Mouse (Mus musculus): Measurements from ENCODE around the gene Fbxw4. TPM values are rescaled to one million over a fixed set of nuclear protein-coding genes. Genes with fewer than 3 reads are reported as not detected.

Gene Fbxw4
- polyA plus RNA-seq, 1 experiment = 95.0 TPM

- Histone ChIP-seq H3K4me1 (ENCODE audit: control insufficient read depth, insufficient read depth, low read length) (no peaks in the 10 kb centered on the region), H3K4me3 (replicated peaks; ENCODE audit: extremely low read depth, low read depth, low read length) (no peak overlapping the region)
- DNase-seq = no peak
- WGBS = 67% methylated on average over 4 of the region's 4 CpGs
- no peak for TF ChIP-seq POLR2A (IDR thresholded peaks at IDR 0.05; ENCODE audit: borderline replicate concordance, extremely low read depth, low read depth, low read length)
These were observed 13.2 kb downstream of the Fbxw4 start for GRCm38 (mm10) chr19:45646866-45647265.

- Histone ChIP-seq H3K4me1 (ENCODE audit: control insufficient read depth, insufficient read depth, low read length) (no peaks in the 10 kb centered on the region), H3K4me3 (replicated peaks; ENCODE audit: extremely low read depth, low read depth, low read length) (no peak overlapping the region)
- TF ChIP-seq POLR2A (IDR thresholded peaks at IDR 0.05; ENCODE audit: borderline replicate concordance, extremely low read depth, low read depth, low read length) = no peak
- TF ChIP-seq CTCF (IDR thresholded peaks at IDR 0.05; ENCODE audit: insufficient read depth, low read length) = no peak
- no peak for DNase-seq
- 77% methylated on average over 7 of the region's 7 CpGs for WGBS
These were observed 19.4 kb downstream of the Fbxw4 start for GRCm38 (mm10) chr19:45640691-45641090.

- DNase-seq = no peak
- no peak overlapping the region for H3K4me3 ChIP-seq (replicated peaks; ENCODE audit: extremely low read depth, low read depth, low read length)
- WGBS = 59% methylated on average over 5 of the region's 5 CpGs
- TF ChIP-seq POLR2A (IDR thresholded peaks at IDR 0.05; ENCODE audit: borderline replicate concordance, extremely low read depth, low read depth, low read length) = no peak
- TF ChIP-seq CTCF (IDR thresholded peaks at IDR 0.05; ENCODE audit: insufficient read depth, low read length) = no peak
- H3K4me1 ChIP-seq (ENCODE audit: control insufficient read depth, insufficient read depth, low read length) = no peaks in the 10 kb centered on the region
These were observed 24.2 kb downstream of the Fbxw4 start for GRCm38 (mm10) chr19:45635960-45636359.

- Histone ChIP-seq H3K4me1 (ENCODE audit: control insufficient read depth, insufficient read depth, low read length) (no peaks in the 10 kb centered on the region), H3K4me3 (replicated peaks; ENCODE audit: extremely low read depth, low read depth, low read length) (no peak overlapping the region)
- DNase-seq = no peak
- 49% methylated on average over 3 of the region's 3 CpGs for WGBS
- TF ChIP-seq POLR2A (IDR thresholded peaks at IDR 0.05; ENCODE audit: borderline replicate concordance, extremely low read depth, low read depth, low read length) = no peak
- TF ChIP-seq CTCF (IDR thresholded peaks at IDR 0.05; ENCODE audit: insufficient read depth, low read length) = no peak
These were observed 28.5 kb downstream of the Fbxw4 start for GRCm38 (mm10) chr19:45631584-45631983.

- no peak for DNase-seq
- Histone ChIP-seq H3K4me1 (ENCODE audit: control insufficient read depth, insufficient read depth, low read length) (no peaks in the 10 kb centered on the region), H3K4me3 (replicated peaks; ENCODE audit: extremely low read depth, low read depth, low read length) (no peak overlapping the region)
- WGBS = 54% methylated on average over 5 of the region's 5 CpGs
- no peak for TF ChIP-seq POLR2A (IDR thresholded peaks at IDR 0.05; ENCODE audit: borderline replicate concordance, extremely low read depth, low read depth, low read length)
- no peak for TF ChIP-seq CTCF (IDR thresholded peaks at IDR 0.05; ENCODE audit: insufficient read depth, low read length)
These were observed 29.2 kb downstream of the Fbxw4 start for GRCm38 (mm10) chr19:45630953-45631352.

DNA sequence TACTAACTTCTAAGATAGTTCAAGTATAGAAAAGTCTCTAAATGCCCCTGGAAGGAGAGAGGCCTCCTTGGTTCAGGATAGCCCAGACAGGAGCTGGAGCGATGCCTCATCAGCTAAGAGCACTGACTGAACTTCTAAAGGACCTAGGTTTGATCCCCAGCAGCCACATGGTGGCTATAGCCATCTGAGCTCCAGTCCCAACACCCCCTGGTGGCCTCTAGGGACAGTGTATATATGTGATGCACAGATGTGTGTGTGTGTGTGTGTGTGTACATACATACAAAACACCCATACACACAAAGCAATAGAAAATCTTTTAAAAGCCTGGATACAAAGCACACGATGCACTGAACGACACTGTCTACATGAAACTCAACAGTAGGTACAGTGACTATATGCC lies 30.9 kb downstream of the Fbxw4 start:
- H3K4me3 ChIP-seq (replicated peaks; ENCODE audit: extremely low read depth, low read depth, low read length) = no peak overlapping the region
- no peak for DNase-seq
- H3K4me1 ChIP-seq (ENCODE audit: control insufficient read depth, insufficient read depth, low read length) = no peaks in the 10 kb centered on the region
- TF ChIP-seq CTCF (IDR thresholded peaks at IDR 0.05; ENCODE audit: insufficient read depth, low read length) (no peak), POLR2A (IDR thresholded peaks at IDR 0.05; ENCODE audit: borderline replicate concordance, extremely low read depth, low read depth, low read length) (no peak)
- 97% methylated on average over 3 of the region's 3 CpGs for WGBS

DNA sequence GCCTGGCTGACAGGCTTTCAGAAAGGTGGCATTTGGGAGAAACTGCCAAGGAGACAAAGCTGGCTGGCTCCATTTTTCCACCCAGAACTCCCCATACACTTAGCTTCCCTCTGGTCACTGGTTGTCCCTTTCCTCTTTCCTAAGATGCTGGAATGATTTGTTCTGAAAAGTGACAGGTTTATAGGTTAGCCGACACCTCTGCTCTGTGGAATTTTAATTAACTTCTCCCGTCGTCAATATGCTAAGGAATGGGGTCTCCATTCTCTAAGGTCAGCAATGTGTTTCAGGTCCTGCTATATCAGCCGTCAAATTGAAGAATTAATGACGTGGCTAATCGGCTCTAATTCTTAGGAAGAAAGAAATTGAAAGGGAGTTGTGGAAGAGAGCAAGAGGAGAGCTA lies 31.5 kb downstream of the Fbxw4 start:
- H3K4me3 ChIP-seq (replicated peaks; ENCODE audit: extremely low read depth, low read depth, low read length) = no peak overlapping the region
- TF ChIP-seq CTCF (IDR thresholded peaks at IDR 0.05; ENCODE audit: insufficient read depth, low read length) (no peak), POLR2A (IDR thresholded peaks at IDR 0.05; ENCODE audit: borderline replicate concordance, extremely low read depth, low read depth, low read length) (no peak)
- 77% methylated on average over 6 of the region's 6 CpGs for WGBS
- no peak for DNase-seq
- H3K4me1 ChIP-seq (ENCODE audit: control insufficient read depth, insufficient read depth, low read length) = no peaks in the 10 kb centered on the region

- DNase-seq = no peak
- no peak for TF ChIP-seq CTCF (IDR thresholded peaks at IDR 0.05; ENCODE audit: insufficient read depth, low read length)
- TF ChIP-seq POLR2A (IDR thresholded peaks at IDR 0.05; ENCODE audit: borderline replicate concordance, extremely low read depth, low read depth, low read length) = no peak
- Histone ChIP-seq H3K4me1 (ENCODE audit: control insufficient read depth, insufficient read depth, low read length) (no peaks in the 10 kb centered on the region), H3K4me3 (replicated peaks; ENCODE audit: extremely low read depth, low read depth, low read length) (no peak overlapping the region)
- 50% methylated on average over 3 of the region's 3 CpGs for WGBS
These were observed 33.1 kb downstream of the Fbxw4 start for GRCm38 (mm10) chr19:45627036-45627435.

DNA sequence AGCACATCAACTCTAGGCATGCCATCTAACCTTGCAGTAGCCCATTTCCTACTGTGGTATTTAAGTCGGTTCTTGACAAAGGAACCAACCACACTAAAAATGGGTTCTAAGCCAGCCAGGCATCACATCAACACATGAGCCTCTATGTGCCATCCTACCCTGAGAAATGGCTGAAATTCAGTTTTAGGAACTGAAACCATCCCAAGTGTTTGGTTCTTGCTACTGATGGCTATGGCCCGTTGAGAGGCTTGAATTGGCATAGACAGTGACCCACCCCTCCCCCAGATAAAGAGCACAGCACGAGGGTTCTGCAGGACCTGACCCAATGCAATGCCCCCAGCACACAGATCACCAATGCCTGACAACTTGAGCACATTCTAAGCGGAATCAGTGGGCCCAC lies 36.4 kb downstream of the Fbxw4 start:
- WGBS = 83% methylated on average over 4 of the region's 4 CpGs
- Histone ChIP-seq H3K4me1 (ENCODE audit: control insufficient read depth, insufficient read depth, low read length) (no peaks in the 10 kb centered on the region), H3K4me3 (replicated peaks; ENCODE audit: extremely low read depth, low read depth, low read length) (no peak overlapping the region)
- TF ChIP-seq POLR2A (IDR thresholded peaks at IDR 0.05; ENCODE audit: borderline replicate concordance, extremely low read depth, low read depth, low read length) = no peak
- TF ChIP-seq CTCF (IDR thresholded peaks at IDR 0.05; ENCODE audit: insufficient read depth, low read length) = no peak
- no peak for DNase-seq

- no peak for TF ChIP-seq CTCF (IDR thresholded peaks at IDR 0.05; ENCODE audit: insufficient read depth, low read length)
- 89% methylated on average over 5 of the region's 5 CpGs for WGBS
These were observed 38.0 kb downstream of the Fbxw4 start for GRCm38 (mm10) chr19:45622144-45622543.

DNA sequence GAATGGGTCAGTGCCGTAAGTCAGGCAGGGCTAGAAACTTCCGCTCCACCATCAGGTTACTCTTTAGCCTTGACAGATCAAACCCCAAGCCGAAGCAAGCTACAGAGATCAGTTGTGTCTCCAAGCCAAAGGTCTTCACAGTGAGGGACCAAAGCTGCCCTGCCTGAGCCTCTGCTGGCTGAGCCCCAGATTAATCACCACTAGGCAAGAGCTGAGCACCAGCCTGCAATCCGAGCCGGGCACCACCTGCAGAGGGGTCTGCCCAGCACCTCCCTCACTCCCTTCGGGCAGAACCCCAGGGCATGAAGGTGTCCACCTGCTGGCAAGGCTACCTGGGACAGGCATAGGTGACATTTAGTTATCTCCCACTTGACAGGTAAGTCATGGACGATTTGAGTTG lies 39.1 kb downstream of the Fbxw4 start:
- WGBS = 73% methylated on average over 7 of the region's 7 CpGs
- no peaks in the 10 kb centered on the region for H3K4me1 ChIP-seq (ENCODE audit: control insufficient read depth, insufficient read depth, low read length)
- H3K4me3 ChIP-seq (replicated peaks; ENCODE audit: extremely low read depth, low read depth, low read length) = no peak overlapping the region
- no peak for DNase-seq
- no peak for TF ChIP-seq CTCF (IDR thresholded peaks at IDR 0.05; ENCODE audit: insufficient read depth, low read length)
- TF ChIP-seq POLR2A (IDR thresholded peaks at IDR 0.05; ENCODE audit: borderline replicate concordance, extremely low read depth, low read depth, low read length) = no peak

More at GRCm38 (mm10) chr19:45622144-45622543, 38.0 kb downstream of the Fbxw4 start:
- no peak overlapping the region for H3K4me3 ChIP-seq (replicated peaks; ENCODE audit: extremely low read depth, low read depth, low read length)
- no peak for DNase-seq
- H3K4me1 ChIP-seq (ENCODE audit: control insufficient read depth, insufficient read depth, low read length) = no peaks in the 10 kb centered on the region
